Mouse (Mus musculus) hindbrain, embryonic 15.5 days (tissue): ENCODE measurements around the gene Vwa8. TPM values are rescaled to one million over a fixed set of nuclear protein-coding genes. Genes with fewer than 3 reads are reported as not detected.
"Not testable (repeated sequence)": the region's sequence is repeated elsewhere in the genome, so short reads cannot be mapped to it uniquely, and the experiment has no call there.

Experiments
- ATAC-seq: fragments of 200-750 bp; cut with Nextera tagmentation; 2 replicates; pipeline ENCODE4 v1.8.0; 2017; ENCODE audit warnings: low read depth, moderate number of reproducible peaks, moderate TSS enrichment; ENCODE audit not compliant: low FRiP score
- H3K27ac ChIP-seq: fragments of 300-500 bp; sonication (generic); replicated peaks from 2 replicates; pipeline ENCODE4 v1.5.1; 2015; ENCODE audit warnings: mild to moderate bottlenecking, inconsistent platforms
- H3K27me3 ChIP-seq: fragments of 300-500 bp; sonication (generic); 2 replicates; pipeline ENCODE4 v1.6.1; 2015; ENCODE audit warnings: control low read depth, inconsistent platforms
- H3K36me3 ChIP-seq: fragments of 300-500 bp; sonication (generic); 2 replicates; pipeline ENCODE4 v1.6.1; 2015; ENCODE audit warnings: control low read depth, inconsistent platforms
- H3K4me1 ChIP-seq: fragments of 300-500 bp; sonication (generic); replicated peaks from 2 replicates; pipeline ENCODE4 v1.6.1; 2015; ENCODE audit warnings: control low read depth, inconsistent platforms
- H3K4me2 ChIP-seq: fragments of 300-500 bp; sonication (generic); 2 replicates; pipeline ENCODE4 v1.6.1; 2015; ENCODE audit warnings: moderate library complexity, mild to moderate bottlenecking, inconsistent platforms
- H3K4me3 ChIP-seq: fragments of 300-500 bp; sonication (generic); 2 replicates; pipeline ENCODE4 v1.5.1; 2015; ENCODE audit warnings: mild to moderate bottlenecking, inconsistent platforms
- H3K9ac ChIP-seq: fragments of 300-500 bp; sonication (generic); 2 replicates; pipeline ENCODE4 v1.6.1; 2015; ENCODE audit warnings: inconsistent platforms
- H3K9me3 ChIP-seq: fragments of 300-500 bp; sonication (generic); 2 replicates; pipeline ENCODE4 v1.6.1; 2016; ENCODE audit warnings: control low read depth, inconsistent platforms
- WGBS: fragments of 180-500 bp; shearing (Covaris S2); methylation state at CpG from one replicate; pipeline ENCODE4 v1.1.7; 2015; 5-methylcytosine and 5-hydroxymethylcytosine counted together
- polyA plus RNA-seq: library from polyadenylated mRNA; unstranded; fragments of >200 nt; fragmentation: Nextera tagmentation; extraction: Ambion mirVana; gene quantifications from 2 replicates; pipeline ENCODE4 v1.2.1, GENCODE M21; 2015

Gene Vwa8
- polyA plus RNA-seq, 1 experiment from 2014 or later = 7.1 TPM

GRCm38 (mm10) chr14:78996359-78996758 is 147.5 kb downstream of the Vwa8 start:
- no peak overlapping the region for H3K27ac ChIP-seq
- H3K27me3 ChIP-seq = no peaks in the 10 kb centered on the region
- no peak for ATAC-seq
- no peaks in the 10 kb centered on the region for H3K36me3 ChIP-seq
- no peak overlapping the region for H3K9ac ChIP-seq
- H3K4me2 ChIP-seq = no peak overlapping the region
- 96% methylated on average over 2 of the region's 2 CpGs for WGBS
- no peaks in the 10 kb centered on the region for H3K4me1 ChIP-seq
- H3K4me3 ChIP-seq = no peak overlapping the region
- H3K9me3 ChIP-seq = no peaks in the 10 kb centered on the region

- Histone ChIP-seq H3K27ac (no peak overlapping the region), H3K4me3 (no peak overlapping the region), H3K36me3 (no peaks in the 10 kb centered on the region), H3K9me3 (no peaks in the 10 kb centered on the region), H3K27me3 (no peaks in the 10 kb centered on the region), H3K9ac (no peak overlapping the region), H3K4me2 (no peak overlapping the region), H3K4me1 (no peaks in the 10 kb centered on the region)
- no peak for ATAC-seq
- 56% methylated on average over 1 of the region's 1 CpGs for WGBS
Observed at GRCm38 (mm10) chr14:79003576-79003975, 154.7 kb downstream of the Vwa8 start.

DNA sequence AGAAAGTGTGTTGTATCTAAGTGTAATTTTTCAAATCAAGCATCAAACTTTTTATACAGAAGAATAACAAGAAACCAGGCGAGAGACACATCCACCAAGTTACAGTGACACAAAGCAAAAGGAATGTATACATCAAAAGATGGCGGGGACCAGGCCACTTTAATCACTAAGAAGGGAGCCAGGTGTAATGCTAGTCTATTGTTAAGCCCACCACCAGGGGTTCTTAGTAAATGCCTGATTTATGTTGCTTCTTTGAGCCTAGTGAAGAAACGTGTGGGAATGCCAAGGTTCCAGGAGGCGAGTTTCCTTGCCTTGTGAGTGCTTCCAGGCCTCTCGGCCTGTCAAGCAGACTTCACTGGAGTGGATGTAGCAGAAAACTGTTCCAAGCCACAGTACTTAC is 168.9 kb downstream of the Vwa8 start:
- ATAC-seq, H3K4me1 ChIP-seq, H3K27ac ChIP-seq, H3K9ac ChIP-seq, H3K4me2 ChIP-seq, H3K27me3 ChIP-seq, H3K9me3 ChIP-seq, H3K4me3 ChIP-seq, H3K36me3 ChIP-seq: not testable (repeated sequence)
- 84% methylated on average over 5 of the region's 5 CpGs for WGBS

DNA sequence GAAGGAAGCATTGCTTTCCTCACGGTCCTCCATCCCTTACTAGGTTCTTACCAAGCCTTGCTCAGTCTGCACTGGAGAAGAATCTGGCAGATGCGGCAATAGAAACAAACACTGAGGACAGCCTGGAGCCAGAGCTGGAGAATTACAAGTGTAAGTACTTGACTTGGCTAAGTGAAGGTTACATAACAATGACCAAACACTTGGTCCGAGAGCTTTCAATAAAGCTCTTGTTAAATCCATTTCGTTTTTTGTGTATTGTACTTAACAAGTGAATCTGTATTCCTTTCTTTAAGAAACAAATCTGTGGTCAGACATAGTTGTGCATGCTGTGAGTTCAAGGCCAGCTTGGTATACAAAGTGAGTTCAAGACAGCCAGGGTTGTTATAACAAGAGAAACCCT is 169.7 kb downstream of the Vwa8 start:
- Histone ChIP-seq H3K4me3 (no peak overlapping the region), H3K27me3 (no peaks in the 10 kb centered on the region), H3K4me2 (no peak overlapping the region), H3K9ac (no peak overlapping the region), H3K36me3 (no peaks in the 10 kb centered on the region), H3K27ac (no peak overlapping the region), H3K9me3 (no peaks in the 10 kb centered on the region), H3K4me1 (peaks cover 8% of the 10 kb centered on the region)
- WGBS = 81% methylated on average over 4 of the region's 4 CpGs
- no peak for ATAC-seq

- no peak for ATAC-seq
- 0 out of 2 replicates have a peak overlapping the region, but pooled peaks have one; percentile 17 for H3K27ac ChIP-seq
Observed at GRCm38 (mm10) chr14:79021725-79022124, 172.9 kb downstream of the Vwa8 start.

GRCm38 (mm10) chr14:79028996-79029575 is 180.2 kb downstream of the Vwa8 start:
- H3K4me2 ChIP-seq = no peak overlapping the region
- H3K9ac ChIP-seq = no peak overlapping the region
- H3K4me1 ChIP-seq = no peaks in the 10 kb centered on the region
- H3K36me3 ChIP-seq = no peaks in the 10 kb centered on the region
- H3K27ac ChIP-seq = no peak overlapping the region
- H3K9me3 ChIP-seq = no peaks in the 10 kb centered on the region
- no peak for ATAC-seq
- H3K4me3 ChIP-seq = no peak overlapping the region
- WGBS = 71% methylated on average over 3 of the region's 3 CpGs
- no peaks in the 10 kb centered on the region for H3K27me3 ChIP-seq

More at GRCm38 (mm10) chr14:79021725-79022124, 172.9 kb downstream of the Vwa8 start:
- no peaks in the 10 kb centered on the region for H3K36me3 ChIP-seq
- H3K9me3 ChIP-seq = no peaks in the 10 kb centered on the region
- no peak overlapping the region for H3K4me2 ChIP-seq
- no peaks in the 10 kb centered on the region for H3K27me3 ChIP-seq
- no peak overlapping the region for H3K4me3 ChIP-seq
- peaks cover 8% of the 10 kb centered on the region for H3K4me1 ChIP-seq
- no peak overlapping the region for H3K9ac ChIP-seq
- WGBS = 22% methylated on average over 7 of the region's 7 CpGs

DNA sequence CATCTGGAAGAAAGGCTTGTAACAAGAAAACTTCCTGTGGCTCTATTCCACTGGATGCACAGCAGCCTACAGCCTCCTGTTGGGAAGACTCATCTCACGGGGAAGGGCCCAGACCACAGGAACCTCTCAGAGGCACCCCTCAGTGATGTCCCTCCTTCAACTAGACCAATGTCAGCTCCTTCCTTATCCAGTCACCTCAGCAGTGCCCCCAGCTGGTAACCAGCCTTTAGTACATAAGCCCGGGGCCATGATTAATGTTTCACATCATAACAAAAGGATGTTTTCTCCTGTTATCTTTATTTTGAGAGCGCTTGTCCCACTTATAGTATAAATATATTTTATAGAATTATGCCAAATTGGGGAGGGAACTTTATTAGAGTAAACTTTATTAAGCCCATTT is 181.9 kb downstream of the Vwa8 start:
- Histone ChIP-seq H3K4me1 (0 out of 2 replicates have a peak, but pooled peaks cover 3% of the 10 kb centered on the region), H3K9me3 (no peaks in the 10 kb centered on the region), H3K4me2 (no peak overlapping the region), H3K27ac (no peak overlapping the region), H3K9ac (no peak overlapping the region), H3K27me3 (no peaks in the 10 kb centered on the region), H3K36me3 (no peaks in the 10 kb centered on the region), H3K4me3 (no peak overlapping the region)
- 90% methylated on average over 3 of the region's 3 CpGs for WGBS
- ATAC-seq = no peak

DNA sequence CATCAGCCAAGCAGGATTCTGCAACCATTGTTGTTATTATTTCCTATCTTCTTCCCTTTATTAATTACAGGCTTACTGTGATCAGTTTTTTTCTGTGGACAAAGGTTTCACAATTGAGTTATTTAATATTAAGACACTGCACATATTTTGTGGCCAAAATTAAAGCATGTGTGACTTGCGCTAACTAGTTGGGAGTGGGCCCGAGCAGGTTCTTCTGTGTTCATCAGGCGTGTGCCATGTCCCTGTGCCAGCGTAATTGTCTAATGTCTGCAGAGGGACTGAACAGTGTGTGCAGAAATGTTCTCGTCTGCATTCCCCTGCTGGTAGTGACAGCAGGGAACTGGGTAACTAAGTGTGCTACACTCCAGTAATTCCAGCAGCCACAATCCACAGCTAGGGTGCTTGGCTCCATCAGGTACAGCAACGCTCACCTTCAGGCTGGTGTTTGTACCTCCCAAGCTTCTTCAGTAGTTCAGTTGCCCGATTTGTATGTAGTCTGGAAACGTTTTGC is 182.4 kb downstream of the Vwa8 start:
- Histone ChIP-seq H3K27me3 (no peaks in the 10 kb centered on the region), H3K4me2 (no peak overlapping the region), H3K36me3 (no peaks in the 10 kb centered on the region), H3K4me1 (0 out of 2 replicates have a peak, but pooled peaks cover 3% of the 10 kb centered on the region), H3K27ac (no peak overlapping the region), H3K9me3 (no peaks in the 10 kb centered on the region), H3K9ac (no peak overlapping the region), H3K4me3 (no peak overlapping the region)
- no peak for ATAC-seq
- WGBS = 82% methylated on average over 8 of the region's 8 CpGs

GRCm38 (mm10) chr14:79033396-79033795 is 184.5 kb downstream of the Vwa8 start:
- H3K27ac ChIP-seq = no peak overlapping the region
- H3K4me2 ChIP-seq = no peak overlapping the region
- H3K27me3 ChIP-seq = no peaks in the 10 kb centered on the region
- ATAC-seq = no peak
- no peak overlapping the region for H3K4me3 ChIP-seq
- 71% methylated on average over 6 of the region's 6 CpGs for WGBS
- H3K4me1 ChIP-seq = 0 out of 2 replicates have a peak, but pooled peaks cover 3% of the 10 kb centered on the region
- no peaks in the 10 kb centered on the region for H3K9me3 ChIP-seq
- no peak overlapping the region for H3K9ac ChIP-seq
- H3K36me3 ChIP-seq = no peaks in the 10 kb centered on the region

DNA sequence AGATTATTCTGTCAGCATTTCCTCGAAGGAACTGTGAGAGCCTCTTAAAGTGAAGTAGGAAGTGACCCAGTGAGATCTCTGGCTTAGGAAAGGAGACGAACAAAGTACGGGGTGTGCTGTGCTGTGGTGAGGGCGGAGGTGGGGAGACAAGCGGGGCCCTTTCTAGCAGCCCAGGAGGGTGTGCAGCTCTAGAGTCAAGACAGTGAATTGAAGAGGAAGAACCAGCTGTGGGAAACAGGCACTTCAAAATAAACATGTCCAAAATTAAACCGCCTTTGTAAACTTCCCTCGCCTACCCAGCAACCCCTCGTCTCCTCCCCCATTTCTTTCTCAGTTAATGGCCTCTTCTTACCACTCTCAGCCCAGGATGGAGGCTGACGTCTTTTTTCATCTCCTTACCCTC is 185.7 kb downstream of the Vwa8 start:
- ATAC-seq = peak; percentile 48; the same call in 1 of the 2 replicates
- Histone ChIP-seq H3K27me3 (no peaks in the 10 kb centered on the region), H3K4me3 (no peak overlapping the region), H3K36me3 (no peaks in the 10 kb centered on the region), H3K4me1 (0 out of 2 replicates have a peak, but pooled peaks cover 3% of the 10 kb centered on the region), H3K9me3 (no peaks in the 10 kb centered on the region), H3K27ac (no peak overlapping the region), H3K4me2 (no peak overlapping the region), H3K9ac (no peak overlapping the region)
- 70% methylated on average over 9 of the region's 9 CpGs for WGBS

DNA sequence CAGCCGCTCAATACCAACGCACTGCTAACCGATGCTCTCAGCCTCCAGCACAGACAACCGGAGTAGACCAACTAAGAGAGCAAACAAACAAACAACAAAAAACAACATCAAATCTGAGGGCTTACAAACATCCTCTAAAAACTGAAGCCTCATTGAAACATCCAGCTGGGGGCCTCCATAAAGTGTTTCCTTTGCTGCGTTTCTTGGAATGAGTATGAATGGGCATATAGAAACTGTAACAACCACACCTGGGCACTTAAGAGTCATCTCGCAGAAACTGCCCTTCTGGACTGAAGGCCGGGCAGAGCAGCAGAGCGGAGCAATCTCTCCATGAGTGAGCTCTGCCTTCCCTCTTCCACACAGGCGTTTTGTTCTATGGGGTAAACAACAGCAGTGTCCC is 186.7 kb downstream of the Vwa8 start:
- no peak overlapping the region for H3K9ac ChIP-seq
- H3K4me3 ChIP-seq = no peak overlapping the region
- 79% methylated on average over 9 of the region's 9 CpGs for WGBS
- no peak overlapping the region for H3K4me2 ChIP-seq
- no peaks in the 10 kb centered on the region for H3K27me3 ChIP-seq
- 0 out of 2 replicates have a peak, but pooled peaks cover 3% of the 10 kb centered on the region for H3K4me1 ChIP-seq
- no peak overlapping the region for H3K27ac ChIP-seq
- no peak for ATAC-seq
- no peaks in the 10 kb centered on the region for H3K36me3 ChIP-seq
- H3K9me3 ChIP-seq = no peaks in the 10 kb centered on the region

GRCm38 (mm10) chr14:79047186-79047585 is 198.3 kb downstream of the Vwa8 start:
- Histone ChIP-seq H3K4me3 (no peak overlapping the region), H3K36me3 (no peaks in the 10 kb centered on the region), H3K9ac (no peak overlapping the region), H3K27me3 (no peaks in the 10 kb centered on the region), H3K27ac (no peak overlapping the region), H3K4me1 (0 out of 2 replicates have a peak, but pooled peaks cover 3% of the 10 kb centered on the region), H3K9me3 (no peaks in the 10 kb centered on the region), H3K4me2 (no peak overlapping the region)
- WGBS = 89% methylated on average over 2 of the region's 2 CpGs
- no peak for ATAC-seq

DNA sequence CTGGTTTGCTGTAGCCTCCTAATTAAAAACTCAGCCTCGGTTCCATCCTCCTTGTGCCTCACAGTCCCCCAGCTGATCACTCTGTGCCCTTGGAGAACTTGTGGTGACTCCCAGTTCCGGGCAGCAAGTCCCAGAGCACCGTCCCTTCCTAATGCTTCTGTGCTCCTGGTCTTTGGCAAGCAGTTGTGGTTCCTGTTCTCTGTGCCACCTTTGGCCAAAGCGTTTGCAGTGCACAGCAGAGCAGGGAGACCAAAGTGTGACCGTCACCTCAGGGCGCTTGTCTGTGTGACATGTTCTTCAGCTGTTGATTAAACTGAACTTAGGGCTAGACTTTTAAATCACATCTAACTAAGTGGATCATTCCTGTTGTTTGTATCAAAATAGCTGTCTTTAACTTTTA is 199.1 kb downstream of the Vwa8 start:
- no peak for ATAC-seq
- Histone ChIP-seq H3K9me3 (no peaks in the 10 kb centered on the region), H3K4me3 (no peak overlapping the region), H3K27me3 (no peaks in the 10 kb centered on the region), H3K4me1 (0 out of 2 replicates have a peak, but pooled peaks cover 3% of the 10 kb centered on the region), H3K4me2 (no peak overlapping the region), H3K36me3 (no peaks in the 10 kb centered on the region), H3K27ac (no peak overlapping the region), H3K9ac (no peak overlapping the region)
- WGBS = 89% methylated on average over 6 of the region's 6 CpGs
